Mouse (Mus musculus): ENCODE measurements around the gene Olfr221. TPM values are rescaled to one million over a fixed set of nuclear protein-coding genes. Genes with fewer than 3 reads are reported as not detected.
A peak's percentile ranks its signal among the peaks of the same experiment; 100 is the strongest.

The Olfr221 gene
- polyA plus RNA-seq, 1 experiment = not detected

- Histone ChIP-seq H3K36me3 (ENCODE audit: control insufficient read depth, insufficient read depth, low read length) (no peaks in the 10 kb centered on the region), H3K27ac (ENCODE audit: insufficient read depth, low read length) (no peak overlapping the region), H3K27me3 (ENCODE audit: control insufficient read depth, insufficient read depth, low read length) (no peaks in the 10 kb centered on the region), H3K4me3 (ENCODE audit: extremely low read depth, insufficient read depth, insufficient read length) (no peak overlapping the region), H3K4me1 (ENCODE audit: control insufficient read depth, insufficient read depth, insufficient read length) (peaks cover 4% of the 10 kb centered on the region)
- WGBS = 98% methylated on average over 6 of the region's 6 CpGs
- TF ChIP-seq POLR2A (IDR thresholded peaks at IDR 0.05; ENCODE audit: low read depth, low read length) = no peak
- TF ChIP-seq CTCF (IDR thresholded peaks at IDR 0.05; ENCODE audit: extremely low read depth, insufficient read depth, insufficient read length, insufficient replicate concordance) = no peak
- no peak for DNase-seq (ENCODE audit: low read depth in 1 of 2, low spot score in 2 of 2)
Observed at GRCm38 (mm10) chr14:52005616-52006015, 36.6 kb downstream of the Olfr221 start.

GRCm38 (mm10) chr14:52005141-52005540, 37.1 kb downstream of the Olfr221 start:
- Histone ChIP-seq H3K27ac (ENCODE audit: insufficient read depth, low read length) (no peak overlapping the region), H3K27me3 (ENCODE audit: control insufficient read depth, insufficient read depth, low read length) (no peaks in the 10 kb centered on the region), H3K4me1 (ENCODE audit: control insufficient read depth, insufficient read depth, insufficient read length) (peaks cover 4% of the 10 kb centered on the region), H3K36me3 (ENCODE audit: control insufficient read depth, insufficient read depth, low read length) (no peaks in the 10 kb centered on the region), H3K4me3 (ENCODE audit: extremely low read depth, insufficient read depth, insufficient read length) (no peak overlapping the region)
- no peak for DNase-seq (ENCODE audit: low read depth in 1 of 2, low spot score in 2 of 2)
- WGBS = 88% methylated on average over 7 of the region's 7 CpGs
- no peak for TF ChIP-seq CTCF (IDR thresholded peaks at IDR 0.05; ENCODE audit: extremely low read depth, insufficient read depth, insufficient read length, insufficient replicate concordance)
- no peak for TF ChIP-seq POLR2A (IDR thresholded peaks at IDR 0.05; ENCODE audit: low read depth, low read length)

- H3K4me3 ChIP-seq (ENCODE audit: extremely low read depth, insufficient read depth, insufficient read length) = no peak overlapping the region
- WGBS = 46% methylated on average over 16 of the region's 16 CpGs
- peak in 1 of 2 experiments; percentile 36 for DNase-seq (ENCODE audit: low read depth in 1 of 2, low spot score in 2 of 2)
Observed at GRCm38 (mm10) chr14:52003981-52004495, 38.2 kb downstream of the Olfr221 start.

GRCm38 (mm10) chr14:51997483-51997882, 44.8 kb downstream of the Olfr221 start:
- no peak for TF ChIP-seq CTCF (IDR thresholded peaks at IDR 0.05; ENCODE audit: extremely low read depth, insufficient read depth, insufficient read length, insufficient replicate concordance)
- no peak for TF ChIP-seq POLR2A (IDR thresholded peaks at IDR 0.05; ENCODE audit: low read depth, low read length)
- Histone ChIP-seq H3K4me3 (ENCODE audit: extremely low read depth, insufficient read depth, insufficient read length) (no peak overlapping the region), H3K4me1 (ENCODE audit: control insufficient read depth, insufficient read depth, insufficient read length) (no peaks in the 10 kb centered on the region), H3K27me3 (ENCODE audit: control insufficient read depth, insufficient read depth, low read length) (no peaks in the 10 kb centered on the region), H3K36me3 (ENCODE audit: control insufficient read depth, insufficient read depth, low read length) (no peaks in the 10 kb centered on the region), H3K27ac (ENCODE audit: insufficient read depth, low read length) (no peak overlapping the region)
- WGBS = 96% methylated on average over 14 of the region's 14 CpGs
- no peak for DNase-seq (ENCODE audit: low read depth in 1 of 2, low spot score in 2 of 2)

More at GRCm38 (mm10) chr14:52003981-52004495, 38.2 kb downstream of the Olfr221 start:
- Histone ChIP-seq H3K36me3 (ENCODE audit: control insufficient read depth, insufficient read depth, low read length) (no peaks in the 10 kb centered on the region), H3K4me1 (ENCODE audit: control insufficient read depth, insufficient read depth, insufficient read length) (peaks cover 2% of the 10 kb centered on the region), H3K27ac (ENCODE audit: insufficient read depth, low read length) (no peak overlapping the region), H3K27me3 (ENCODE audit: control insufficient read depth, insufficient read depth, low read length) (no peaks in the 10 kb centered on the region)
- no peak for TF ChIP-seq POLR2A (IDR thresholded peaks at IDR 0.05; ENCODE audit: low read depth, low read length)
- TF ChIP-seq CTCF (IDR thresholded peaks at IDR 0.05; ENCODE audit: extremely low read depth, insufficient read depth, insufficient read length, insufficient replicate concordance) = no peak

- Histone ChIP-seq H3K36me3 (ENCODE audit: control insufficient read depth, insufficient read depth, low read length) (no peaks in the 10 kb centered on the region), H3K27me3 (ENCODE audit: control insufficient read depth, insufficient read depth, low read length) (no peaks in the 10 kb centered on the region), H3K4me1 (ENCODE audit: control insufficient read depth, insufficient read depth, insufficient read length) (no peaks in the 10 kb centered on the region), H3K4me3 (ENCODE audit: extremely low read depth, insufficient read depth, insufficient read length) (no peak overlapping the region), H3K27ac (ENCODE audit: insufficient read depth, low read length) (no peak overlapping the region)
- WGBS = 91% methylated on average over 17 of the region's 17 CpGs
- no peak for DNase-seq (ENCODE audit: low read depth in 1 of 2, low spot score in 2 of 2)
- TF ChIP-seq POLR2A (IDR thresholded peaks at IDR 0.05; ENCODE audit: low read depth, low read length) = no peak
- TF ChIP-seq CTCF (IDR thresholded peaks at IDR 0.05; ENCODE audit: extremely low read depth, insufficient read depth, insufficient read length, insufficient replicate concordance) = no peak
Observed at GRCm38 (mm10) chr14:51996866-51997265, 45.4 kb downstream of the Olfr221 start.

GRCm38 (mm10) chr14:51996231-51996841, 45.9 kb downstream of the Olfr221 start:
- DNase-seq (ENCODE audit: low read depth in 1 of 2, low spot score in 2 of 2) = no peak
- Histone ChIP-seq H3K4me1 (ENCODE audit: control insufficient read depth, insufficient read depth, insufficient read length) (no peaks in the 10 kb centered on the region), H3K27ac (ENCODE audit: insufficient read depth, low read length) (no peak overlapping the region), H3K27me3 (ENCODE audit: control insufficient read depth, insufficient read depth, low read length) (no peaks in the 10 kb centered on the region), H3K36me3 (ENCODE audit: control insufficient read depth, insufficient read depth, low read length) (no peaks in the 10 kb centered on the region), H3K4me3 (ENCODE audit: extremely low read depth, insufficient read depth, insufficient read length) (no peak overlapping the region)
- 88% methylated on average over 13 of the region's 13 CpGs for WGBS
- TF ChIP-seq CTCF (IDR thresholded peaks at IDR 0.05; ENCODE audit: extremely low read depth, insufficient read depth, insufficient read length, insufficient replicate concordance) (no peak), POLR2A (IDR thresholded peaks at IDR 0.05; ENCODE audit: low read depth, low read length) (no peak)

GRCm38 (mm10) chr14:51995219-51995871, 46.9 kb downstream of the Olfr221 start:
- no peaks in the 10 kb centered on the region for H3K4me1 ChIP-seq (ENCODE audit: control insufficient read depth, insufficient read depth, insufficient read length)
- no peak for DNase-seq (ENCODE audit: low read depth in 1 of 2, low spot score in 2 of 2)
- no peak overlapping the region for H3K4me3 ChIP-seq (ENCODE audit: extremely low read depth, insufficient read depth, insufficient read length)
- H3K27me3 ChIP-seq (ENCODE audit: control insufficient read depth, insufficient read depth, low read length) = no peaks in the 10 kb centered on the region
- 46% methylated on average over 12 of the region's 12 CpGs for WGBS
- H3K36me3 ChIP-seq (ENCODE audit: control insufficient read depth, insufficient read depth, low read length) = no peaks in the 10 kb centered on the region
- TF ChIP-seq CTCF (IDR thresholded peaks at IDR 0.05; ENCODE audit: extremely low read depth, insufficient read depth, insufficient read length, insufficient replicate concordance) = no peak
- TF ChIP-seq POLR2A (IDR thresholded peaks at IDR 0.05; ENCODE audit: low read depth, low read length) = no peak
- no peak overlapping the region for H3K27ac ChIP-seq (ENCODE audit: insufficient read depth, low read length)

Measured in spleen, adult 2 months (tissue).